Mouse (Mus musculus) CH12.LX (cell line): ENCODE measurements around the gene Ccdc172. TPM values are rescaled to one million over a fixed set of nuclear protein-coding genes. Genes with fewer than 3 reads are reported as not detected.

ENCODE experiments used
- DNase-seq: peaks from one replicate; pipeline ENCODE4 v3.0.0-alpha.2; 2013; ENCODE audit errors: extremely low read depth
- H3K27ac ChIP-seq: 2 replicates; pipeline ENCODE4 v1.5.1; 2012; ENCODE audit warnings: low read depth, mild to moderate bottlenecking, control low read depth, moderate library complexity; ENCODE audit not compliant: insufficient read depth
- H3K27me3 ChIP-seq: replicated peaks from 2 replicates; pipeline ENCODE3; 2012; ENCODE audit warnings: inconsistent platforms
- H3K36me3 ChIP-seq, 2 experiments: replicated peaks in 1 of 2; 2 replicates each; pipeline versions ENCODE3 to v1.6.1; 2012; ENCODE audit warnings: inconsistent platforms in 1 of 2, low read length in 1 of 2, mild to moderate bottlenecking in 1 of 2, mixed read lengths in 1 of 2, moderate library complexity in 1 of 2; ENCODE audit not compliant: control insufficient read depth in 1 of 2, insufficient read depth in 1 of 2
- H3K4me1 ChIP-seq, 2 experiments: 2 replicates each; pipeline ENCODE4 v1.6.1; 2012; ENCODE audit warnings: inconsistent platforms in 1 of 2, moderate library complexity in 1 of 2; ENCODE audit not compliant: insufficient read depth in 2 of 2, control insufficient read depth in 1 of 2
- H3K4me2 ChIP-seq: 2 replicates; pipeline ENCODE4 v1.6.1; 2012; ENCODE audit warnings: low read depth, mild to moderate bottlenecking, control low read depth; ENCODE audit not compliant: poor library complexity, insufficient read depth, severe bottlenecking
- H3K4me3 ChIP-seq, 3 experiments: fragments of 150-350 bp in 1 of 3; sonication (generic) in 1 of 3; replicated peaks in 1 of 3; 2 replicates each; pipeline versions ENCODE3 to v1.5.1; 2011 to 2012; ENCODE audit warnings: low read depth in 2 of 3, low read length in 2 of 3, mild to moderate bottlenecking in 2 of 3, moderate library complexity in 2 of 3, control low read depth in 1 of 3, improper control_type of control experiment in 1 of 3, inconsistent platforms in 1 of 3, mixed read lengths in 1 of 3; ENCODE audit not compliant: poor library complexity in 1 of 3
- H3K79me2 ChIP-seq: replicated peaks from 2 replicates; pipeline ENCODE4 v1.6.1; 2012; ENCODE audit warnings: mild to moderate bottlenecking, moderate library complexity; ENCODE audit not compliant: control insufficient read depth, poor library complexity, insufficient read depth, severe bottlenecking; ENCODE audit errors: extremely low read depth
- H3K9ac ChIP-seq: 2 replicates; pipeline ENCODE4 v1.6.1; 2012; ENCODE audit warnings: low read depth, mild to moderate bottlenecking, control low read depth, moderate library complexity; ENCODE audit not compliant: insufficient read depth
- H3K9me3 ChIP-seq: replicated peaks from 2 replicates; pipeline ENCODE3; 2012; ENCODE audit warnings: low read length, inconsistent platforms, mixed read lengths
- CHD1 ChIP-seq: IDR thresholded peaks from 2 replicates; pipeline ENCODE4 v1.6.1; 2012; ENCODE audit warnings: low read depth, low read length, improper control_type of control experiment, inconsistent platforms
- CHD2 ChIP-seq: IDR thresholded peaks from 2 replicates; pipeline ENCODE4 v1.6.1; 2011; ENCODE audit warnings: low read length, improper control_type of control experiment
- CTCF ChIP-seq, 2 experiments: IDR thresholded peaks in 1 of 2; conservative IDR thresholded peaks in 1 of 2; 2 replicates each; pipeline ENCODE4 v1.5.1; 2011 to 2012; ENCODE audit warnings: low read depth in 2 of 2, low read length in 2 of 2, improper control_type of control experiment in 1 of 2, inconsistent platforms in 1 of 2, mild to moderate bottlenecking in 1 of 2, moderate library complexity in 1 of 2
- E2F4 ChIP-seq: IDR thresholded peaks from 2 replicates; pipeline ENCODE4 v1.6.1; 2011; ENCODE audit warnings: low read depth, low read length, improper control_type of control experiment; ENCODE audit not compliant: insufficient replicate concordance
- ETS1 ChIP-seq: conservative IDR thresholded peaks from 2 replicates; pipeline ENCODE4 v1.6.1; 2012; ENCODE audit warnings: low read depth, mild to moderate bottlenecking, inconsistent platforms, low read length, improper control_type of control experiment, moderate library complexity
- HCFC1 ChIP-seq: IDR thresholded peaks from 2 replicates; pipeline ENCODE4 v1.6.1; 2012; ENCODE audit warnings: low read depth, mild to moderate bottlenecking, inconsistent platforms, low read length, improper control_type of control experiment
- JUN ChIP-seq: IDR thresholded peaks from 2 replicates; pipeline ENCODE4 v1.6.1; 2011; ENCODE audit warnings: low read depth, mild to moderate bottlenecking, low read length, improper control_type of control experiment, moderate library complexity; ENCODE audit not compliant: insufficient read depth
- JUND ChIP-seq: conservative IDR thresholded peaks from 2 replicates; pipeline ENCODE4 v1.6.1; 2011; ENCODE audit warnings: low read depth, low read length, improper control_type of control experiment
- MEF2A ChIP-seq: IDR thresholded peaks from 2 replicates; pipeline ENCODE4 v1.6.1; 2014; ENCODE audit warnings: low read depth, mild to moderate bottlenecking, inconsistent platforms, low read length, improper control_type of control experiment, borderline replicate concordance
- MXI1 ChIP-seq: IDR thresholded peaks from 2 replicates; pipeline ENCODE4 v1.6.1; 2011; ENCODE audit warnings: mild to moderate bottlenecking, low read depth, low read length, improper control_type of control experiment
- MYC ChIP-seq: IDR thresholded peaks from 2 replicates; pipeline ENCODE4 v1.6.1; 2011; ENCODE audit warnings: low read depth, mild to moderate bottlenecking, improper control_type of control experiment, low read length
- NELFE ChIP-seq: IDR thresholded peaks from 2 replicates; pipeline ENCODE4 v1.6.1; 2011; ENCODE audit warnings: low read depth, low read length, improper control_type of control experiment
- NRF1 ChIP-seq: IDR thresholded peaks from 2 replicates; pipeline ENCODE4 v1.6.1; 2014; ENCODE audit warnings: low read depth, mild to moderate bottlenecking, inconsistent platforms, low read length, improper control_type of control experiment, moderate library complexity
- PAX5 ChIP-seq: IDR thresholded peaks from 2 replicates; pipeline ENCODE4 v1.6.1; 2012; ENCODE audit warnings: low read length, inconsistent platforms, mixed read lengths
- RCOR1 ChIP-seq: conservative IDR thresholded peaks from 2 replicates; pipeline ENCODE4 v1.6.1; 2012; ENCODE audit warnings: low read depth, mild to moderate bottlenecking, inconsistent platforms, low read length, improper control_type of control experiment
- SIN3A ChIP-seq: IDR thresholded peaks from 2 replicates; pipeline ENCODE4 v1.6.1; 2012; ENCODE audit warnings: low read length, improper control_type of control experiment, inconsistent platforms
- TBP ChIP-seq: conservative IDR thresholded peaks from 2 replicates; pipeline ENCODE4 v1.6.1; 2011; ENCODE audit warnings: low read depth, low read length, improper control_type of control experiment
- TCF12 ChIP-seq: IDR thresholded peaks from 2 replicates; pipeline ENCODE4 v1.6.1; 2014; ENCODE audit warnings: low read depth, mild to moderate bottlenecking, inconsistent platforms, low read length, improper control_type of control experiment
- UBTF ChIP-seq: IDR thresholded peaks from 2 replicates; pipeline ENCODE4 v1.6.1; 2012; ENCODE audit warnings: low read depth, mild to moderate bottlenecking, inconsistent platforms, low read length, improper control_type of control experiment, moderate library complexity
- ZMIZ1 ChIP-seq: IDR thresholded peaks from 2 replicates; pipeline ENCODE4 v1.6.1; 2012; ENCODE audit warnings: low read depth, mild to moderate bottlenecking, inconsistent platforms, low read length, improper control_type of control experiment
- dilution Hi-C: fragments of 300-500 bp; cut with MboI; formaldehyde crosslinking; loops from 2 replicates; pipeline ENCODE4 v1.14.3; 2020; ENCODE audit warnings: low sequenced_read_pairs; ENCODE audit not compliant: extremely low pct_unique_long_range_greater_than_20kb, extremely low pct_ligation_motif_present
- in situ Hi-C: fragments of 300-500 bp; cut with MboI; formaldehyde crosslinking; loops from 3 replicates; pipeline ENCODE4 v1.14.3; 2019; ENCODE audit warnings: low sequenced_read_pairs, low pct_ligation_motif_present, low pct_unique_long_range_greater_than_20kb, mixed read lengths
- polyA plus RNA-seq: library from polyadenylated mRNA; unstranded; fragments of >175 nt; gene quantifications from 2 replicates; pipeline ENCODE4 v1.2.1, GENCODE M21; 2012; ENCODE audit warnings: low read depth; ENCODE audit not compliant: insufficient read length
- total RNA-seq, 2 experiments: library from RNA; depleted of rRNA; stranded (reverse); fragments of 300-350 nt in 1 of 2; fragments of >200 nt in 1 of 2; gene quantifications; 2 replicates each; pipeline ENCODE4 v1.2.3; 2012 to 2014

Ccdc172 gene
- total and polyA plus RNA-seq, 3 experiments = not detected

GRCm38 (mm10) chr19:58486686-58487085, 25.1 kb upstream of the Ccdc172 start:
- H3K27ac ChIP-seq = no peak overlapping the region
- dilution Hi-C loops = no loop called here
- peaks cover 7% of the 10 kb centered on the region for H3K9me3 ChIP-seq
- no peaks in the 10 kb centered on the region for H3K79me2 ChIP-seq
- H3K36me3 ChIP-seq = no peaks in the 10 kb centered on the region
- TF ChIP-seq NELFE (no peak), NRF1 (no peak), CHD1 (no peak), MYC (no peak), UBTF (no peak), RCOR1 (no peak), SIN3A (no peak), JUN (no peak), TCF12 (no peak), E2F4 (no peak), MEF2A (no peak), ETS1 (no peak), ZMIZ1 (no peak), JUND (no peak), HCFC1 (no peak), MXI1 (no peak)
- H3K4me1 ChIP-seq = no peaks in the 10 kb centered on the region
- H3K4me2 ChIP-seq = no peak overlapping the region
- H3K27me3 ChIP-seq = no peaks in the 10 kb centered on the region
- no peak overlapping the region for H3K9ac ChIP-seq
- H3K4me3 ChIP-seq = no peak overlapping the region
- no peak for DNase-seq
- in situ Hi-C loops = no loop called here

GRCm38 (mm10) chr19:58497106-58497505, 14.7 kb upstream of the Ccdc172 start:
- in situ Hi-C loops (no loop called here), dilution Hi-C loops (no loop called here)
- no peak overlapping the region for H3K4me2 ChIP-seq
- DNase-seq = no peak
- H3K9ac ChIP-seq = no peak overlapping the region
- H3K27me3 ChIP-seq = no peaks in the 10 kb centered on the region
- no peak overlapping the region for H3K27ac ChIP-seq
- no peaks in the 10 kb centered on the region for H3K36me3 ChIP-seq
- no peaks in the 10 kb centered on the region for H3K79me2 ChIP-seq
- H3K4me1 ChIP-seq = peaks cover 0 to 4% of the 10 kb centered on the region in 2 experiments; a peak in 2 of 4 replicates
- H3K9me3 ChIP-seq = no peaks in the 10 kb centered on the region
- TF ChIP-seq PAX5 (no peak), JUND (no peak), CHD2 (no peak), MXI1 (no peak), E2F4 (no peak), SIN3A (no peak), ZMIZ1 (no peak), RCOR1 (no peak), MYC (no peak), NRF1 (no peak), TBP (no peak), CTCF (conservative IDR thresholded peaks at IDR 0.05 in 1 of 2, IDR thresholded peaks at IDR 0.05 in 1 of 2; ENCODE audit: low read depth in 2 of 2, low read length in 2 of 2) (no peak)
- no peak overlapping the region for H3K4me3 ChIP-seq
